Mouse (Mus musculus) G1E (cell line): Measurements from ENCODE around the gene Tspo2.

Source experiments
- CTCF ChIP-seq: IDR thresholded peaks from 2 replicates; pipeline ENCODE4 v1.5.1; 2012; ENCODE audit warnings: low read depth, low read length, inconsistent platforms, mixed read lengths
- GATA1 ChIP-seq: IDR thresholded peaks from 2 replicates; pipeline ENCODE4 v1.6.1; 2012; ENCODE audit warnings: borderline replicate concordance, low read length, inconsistent platforms, mixed read lengths
- TAL1 ChIP-seq: conservative IDR thresholded peaks from 2 replicates; pipeline ENCODE4 v1.6.1; 2012; ENCODE audit warnings: low read depth, low read length, inconsistent platforms, mixed read lengths

- TF ChIP-seq CTCF = no peak
- no peak for TF ChIP-seq GATA1
- no peak for TF ChIP-seq TAL1
Observed at GRCm38 (mm10) chr17:48425823-48426612, 25.3 kb downstream of the Tspo2 start.
